Mouse (Mus musculus) G1E (cell line): ENCODE results near the gene Tnpo1. TPM values are rescaled to one million over a fixed set of nuclear protein-coding genes. Genes with fewer than 3 reads are reported as not detected.

Experiments
- ATAC-seq: 2 replicates; pipeline ENCODE4 v1.8.0; 2016; ENCODE audit warnings: mild to moderate bottlenecking; ENCODE audit not compliant: insufficient number of reproducible peaks, poor library complexity, low FRiP score, severe bottlenecking; ENCODE audit errors: extremely low read depth
- DNase-seq: peaks from one replicate; pipeline ENCODE4 v3.0.0; 2012; ENCODE audit warnings: low spot score
- H3K27me3 ChIP-seq: 2 replicates; pipeline ENCODE4 v1.6.1; 2012; ENCODE audit warnings: mild to moderate bottlenecking, low read length, inconsistent platforms; ENCODE audit not compliant: insufficient read depth
- H3K36me3 ChIP-seq: replicated peaks from 2 replicates; pipeline ENCODE3; 2012; ENCODE audit warnings: mild to moderate bottlenecking, inconsistent platforms
- H3K4me1 ChIP-seq: 2 replicates; pipeline ENCODE4 v1.6.1; 2012; ENCODE audit warnings: low read depth, low read length, inconsistent platforms, mixed read lengths; ENCODE audit not compliant: insufficient read depth
- H3K4me3 ChIP-seq: 2 replicates; pipeline ENCODE4 v1.5.1; 2012; ENCODE audit warnings: low read depth, mild to moderate bottlenecking, inconsistent platforms, low read length, moderate library complexity, mixed read lengths
- H3K9me3 ChIP-seq: replicated peaks from 2 replicates; pipeline ENCODE4 v1.6.1; 2012; ENCODE audit warnings: inconsistent platforms
- CTCF ChIP-seq: IDR thresholded peaks from 2 replicates; pipeline ENCODE4 v1.5.1; 2012; ENCODE audit warnings: low read depth, low read length, inconsistent platforms, mixed read lengths
- GATA1 ChIP-seq: IDR thresholded peaks from 2 replicates; pipeline ENCODE4 v1.6.1; 2012; ENCODE audit warnings: borderline replicate concordance, low read length, inconsistent platforms, mixed read lengths
- GATA2 ChIP-seq: IDR thresholded peaks from 2 replicates; pipeline ENCODE4 v1.6.1; 2012; ENCODE audit warnings: low read depth, low read length, inconsistent platforms, borderline replicate concordance
- POLR2AphosphoS5 ChIP-seq: IDR thresholded peaks from 2 replicates; pipeline ENCODE4 v1.6.1; 2012; ENCODE audit warnings: low read depth, low read length, inconsistent platforms; ENCODE audit not compliant: insufficient replicate concordance
- TAL1 ChIP-seq: conservative IDR thresholded peaks from 2 replicates; pipeline ENCODE4 v1.6.1; 2012; ENCODE audit warnings: low read depth, low read length, inconsistent platforms, mixed read lengths
- polyA plus RNA-seq: library from polyadenylated mRNA; stranded (reverse); fragments of >175 nt; gene quantifications from 2 replicates; pipeline ENCODE4 v1.2.3, GENCODE M21; 2012
- total RNA-seq, 2 experiments: library from RNA; stranded (forward) in 1 of 2; stranded (reverse) in 1 of 2; fragments of 200-1000 nt in 1 of 2; fragments of >200 nt in 1 of 2; fragmentation: Nextera tagmentation in 1 of 2; gene quantifications; 2 replicates each; pipeline ENCODE4 v1.2.3; 2014 to 2017

Gene Tnpo1
- total RNA-seq (2014; fragmentation: Nextera tagmentation) (147 and 158 TPM in 2 replicates), total RNA-seq (2017) (103 and 112 TPM in 2 replicates), polyA plus RNA-seq (10.4 and 13.1 TPM in 2 replicates)

DNA sequence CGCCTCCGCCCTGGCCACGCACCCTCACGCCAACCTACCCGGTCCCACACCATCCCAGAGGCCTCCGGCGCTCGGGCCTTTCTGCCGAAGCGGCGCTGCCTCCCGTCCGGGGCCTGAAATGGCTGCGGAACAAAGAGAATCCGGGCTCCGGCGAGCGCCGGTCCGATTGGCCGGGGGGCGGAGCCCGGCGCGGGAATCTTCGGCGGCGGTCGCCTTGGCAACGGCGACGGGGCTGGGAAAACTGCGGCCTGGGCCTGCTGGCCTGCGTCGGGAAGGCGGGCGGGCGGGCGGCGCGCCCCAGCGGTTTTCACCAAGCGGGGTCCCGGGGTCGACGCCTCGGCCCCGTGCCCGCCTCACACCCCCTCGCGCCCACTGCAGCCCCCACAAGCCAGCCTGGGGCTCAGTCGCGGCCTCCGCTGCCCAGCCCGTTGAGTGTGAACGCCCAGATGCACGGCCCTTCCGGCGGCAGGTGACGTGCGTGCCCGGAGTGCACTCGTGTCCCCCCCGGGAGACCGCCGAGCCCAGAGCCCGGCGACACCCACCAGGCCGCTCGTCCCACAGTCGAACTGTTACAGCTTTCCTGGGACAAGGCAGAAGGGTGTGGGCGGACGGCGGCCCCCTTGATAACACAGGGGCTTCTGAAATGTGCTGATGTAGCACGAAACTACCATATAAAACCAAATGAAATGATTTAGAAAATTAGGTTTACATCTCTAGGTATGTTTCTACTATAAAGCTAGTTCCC, at the start of gene Tnpo1:
Gene Tnpo1 (minus strand): TSS at position 172 of the 745 bp plus-strand sequence.
- Histone ChIP-seq H3K4me3 (peak within 1 kb of the TSS; percentile 95), H3K27me3 (peaks cover 3% of the 10 kb centered on the region; the same call in 1 of the 2 replicates), H3K36me3 (peaks cover 25% of the 10 kb centered on the region), H3K9me3 (no peaks in the 10 kb centered on the region), H3K4me1 (peaks cover 29% of the 10 kb centered on the region)
- TF ChIP-seq GATA1 (no peak), POLR2AphosphoS5 (no peak), CTCF (no peak)
- DNase-seq = peak; percentile 94
- ATAC-seq = peak; percentile 37

- TF ChIP-seq GATA1 (no peak), TAL1 (no peak), CTCF (no peak), POLR2AphosphoS5 (no peak), GATA2 (no peak)
- H3K36me3 ChIP-seq = no peaks in the 10 kb centered on the region
- no peaks in the 10 kb centered on the region for H3K4me1 ChIP-seq
- H3K27me3 ChIP-seq = no peaks in the 10 kb centered on the region; the same call in 1 of the 2 replicates
- no peak for ATAC-seq
- no peaks in the 10 kb centered on the region for H3K9me3 ChIP-seq
- no peak overlapping the region for H3K4me3 ChIP-seq
- no peak for DNase-seq
These were observed 45.9 kb upstream of the Tnpo1 start for GRCm38 (mm10) chr13:98972090-98972489.

DNA sequence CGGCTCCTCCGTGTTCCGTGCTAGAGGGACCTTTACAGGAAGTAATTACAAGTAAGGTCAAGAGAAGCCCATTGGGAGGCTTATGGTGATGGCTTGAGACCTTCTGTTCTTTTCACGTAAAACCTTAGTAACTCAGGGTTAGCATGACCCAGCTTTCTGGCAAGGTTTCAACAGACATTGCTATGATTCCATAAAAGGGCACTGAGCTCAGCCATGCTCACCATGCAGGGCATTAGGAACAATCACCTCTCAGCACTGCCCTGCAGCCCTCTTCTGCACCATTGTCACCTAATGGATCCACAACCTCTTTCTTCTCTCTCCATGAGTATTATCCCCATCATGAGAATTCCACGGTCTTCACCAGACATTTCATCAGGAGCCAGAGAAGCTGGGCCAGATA, 45.5 kb upstream of the Tnpo1 start:
- H3K9me3 ChIP-seq = no peaks in the 10 kb centered on the region
- TF ChIP-seq CTCF (no peak), GATA1 (no peak), TAL1 (no peak), POLR2AphosphoS5 (no peak), GATA2 (no peak)
- no peak for DNase-seq
- H3K27me3 ChIP-seq = no peaks in the 10 kb centered on the region; the same call in 1 of the 2 replicates
- ATAC-seq = no peak
- H3K4me1 ChIP-seq = no peaks in the 10 kb centered on the region
- H3K4me3 ChIP-seq = no peak overlapping the region
- no peaks in the 10 kb centered on the region for H3K36me3 ChIP-seq

GRCm38 (mm10) chr13:98968517-98968916, 42.3 kb upstream of the Tnpo1 start:
- peaks cover 8% of the 10 kb centered on the region; the same call in 1 of the 2 replicates for H3K27me3 ChIP-seq
- no peak overlapping the region for H3K4me3 ChIP-seq
- H3K9me3 ChIP-seq = no peaks in the 10 kb centered on the region
- H3K4me1 ChIP-seq = no peaks in the 10 kb centered on the region
- no peak for ATAC-seq
- no peaks in the 10 kb centered on the region for H3K36me3 ChIP-seq
- DNase-seq = no peak
- TF ChIP-seq GATA1 = no peak
- TF ChIP-seq POLR2AphosphoS5 = no peak
- TF ChIP-seq CTCF = no peak
- no peak for TF ChIP-seq TAL1
- TF ChIP-seq GATA2 = no peak

GRCm38 (mm10) chr13:98967942-98968341, 41.8 kb upstream of the Tnpo1 start:
- H3K36me3 ChIP-seq = no peaks in the 10 kb centered on the region
- H3K27me3 ChIP-seq = peaks cover 8% of the 10 kb centered on the region; the same call in 1 of the 2 replicates
- H3K4me1 ChIP-seq = no peaks in the 10 kb centered on the region
- H3K4me3 ChIP-seq = no peak overlapping the region
- no peak for TF ChIP-seq CTCF
- no peak for TF ChIP-seq POLR2AphosphoS5
- no peak for TF ChIP-seq GATA2
- TF ChIP-seq TAL1 = no peak
- no peak for TF ChIP-seq GATA1
- ATAC-seq (no peak), DNase-seq (no peak)
- H3K9me3 ChIP-seq = no peaks in the 10 kb centered on the region

DNA sequence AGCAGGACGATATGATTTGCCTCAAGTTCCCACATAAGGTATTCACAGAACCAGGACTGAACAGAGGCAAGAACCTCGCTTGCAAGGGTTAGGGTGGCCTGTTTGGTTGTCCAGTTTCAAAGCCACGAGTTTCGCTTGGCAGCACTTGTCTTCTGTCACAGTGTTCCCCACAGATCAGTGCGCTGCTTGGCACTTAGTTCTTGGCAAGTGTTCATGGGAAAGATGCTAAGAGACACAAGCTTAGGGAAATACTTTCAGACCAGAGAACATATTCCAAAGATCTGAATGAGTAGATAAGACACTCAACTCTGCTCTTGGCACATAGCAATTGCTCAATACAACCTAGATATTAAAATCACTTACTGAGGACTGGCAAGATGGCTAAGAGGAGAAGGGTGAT, 40.4 kb upstream of the Tnpo1 start:
- DNase-seq = no peak
- H3K27me3 ChIP-seq = peaks cover 8% of the 10 kb centered on the region; the same call in 1 of the 2 replicates
- no peak overlapping the region for H3K4me3 ChIP-seq
- no peaks in the 10 kb centered on the region for H3K36me3 ChIP-seq
- H3K4me1 ChIP-seq = no peaks in the 10 kb centered on the region
- TF ChIP-seq GATA1 (no peak), GATA2 (no peak), TAL1 (no peak), POLR2AphosphoS5 (no peak), CTCF (no peak)
- H3K9me3 ChIP-seq = no peaks in the 10 kb centered on the region
- no peak for ATAC-seq
